Mouse (Mus musculus) T-cell, adult 2 months (primary cell): ENCODE data around the gene Gse1.

ENCODE experiments used
- DNase-seq: peaks from one replicate; pipeline ENCODE4 v3.0.0; 2022; ENCODE audit warnings: low spot score

Gene Gse1

GRCm38 (mm10) chr8:120300601-120301141, 72.4 kb downstream of the Gse1 start:
- DNase-seq: peak; percentile 55

GRCm38 (mm10) chr8:120302941-120303675, 74.9 kb downstream of the Gse1 start:
- DNase-seq: no peak

- DNase-seq: no peak
Measured at GRCm38 (mm10) chr8:120304097-120304496, 75.8 kb downstream of the Gse1 start.

DNA sequence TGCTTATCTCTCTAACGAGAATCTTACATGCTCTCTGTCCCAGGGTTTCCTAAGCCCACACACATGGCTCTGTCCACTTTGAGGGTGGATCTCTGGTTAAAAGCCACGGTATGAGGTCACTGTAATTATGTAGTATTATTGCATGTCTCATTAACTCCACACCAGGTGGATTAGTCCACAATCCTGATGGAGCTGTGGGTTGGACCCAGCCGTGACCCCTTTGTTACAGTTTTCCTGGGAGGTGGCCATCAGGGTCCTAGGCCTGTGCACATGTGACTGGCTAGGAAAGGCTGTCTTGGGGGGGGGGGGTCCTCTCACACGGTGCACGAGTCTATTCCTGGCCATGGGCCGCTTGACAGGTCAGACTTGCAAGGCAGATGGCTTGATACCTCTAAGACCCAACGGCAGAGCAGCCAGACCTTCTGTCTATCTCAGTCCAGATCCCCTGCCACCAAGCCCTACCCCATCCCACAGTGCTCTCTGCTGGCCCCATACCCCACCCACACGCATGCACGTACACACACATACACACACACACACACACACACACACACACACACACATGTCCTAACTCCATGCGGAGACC, 77.6 kb downstream of the Gse1 start:
- no peak for DNase-seq

DNA sequence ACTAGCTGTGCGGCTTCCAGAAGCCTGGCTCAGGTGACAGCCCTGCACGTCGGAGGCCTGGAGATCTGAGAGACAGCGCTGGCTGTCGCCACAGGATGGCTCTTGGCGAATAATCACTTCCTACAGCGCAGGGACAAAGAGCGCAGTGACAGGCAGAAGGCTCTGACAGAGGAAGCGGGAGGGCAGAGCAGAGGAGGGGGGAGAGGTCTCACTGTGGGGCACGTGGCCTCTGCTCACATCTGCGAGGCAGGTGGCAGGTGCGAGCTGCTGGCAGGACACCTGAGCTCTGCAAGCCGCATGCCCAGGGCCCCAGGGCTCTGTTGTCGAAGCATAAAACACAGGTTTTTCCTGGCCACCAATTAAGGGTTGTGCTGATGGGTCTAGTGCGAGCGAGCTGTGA, 78.8 kb downstream of the Gse1 start:
- peak; percentile 15 for DNase-seq

DNA sequence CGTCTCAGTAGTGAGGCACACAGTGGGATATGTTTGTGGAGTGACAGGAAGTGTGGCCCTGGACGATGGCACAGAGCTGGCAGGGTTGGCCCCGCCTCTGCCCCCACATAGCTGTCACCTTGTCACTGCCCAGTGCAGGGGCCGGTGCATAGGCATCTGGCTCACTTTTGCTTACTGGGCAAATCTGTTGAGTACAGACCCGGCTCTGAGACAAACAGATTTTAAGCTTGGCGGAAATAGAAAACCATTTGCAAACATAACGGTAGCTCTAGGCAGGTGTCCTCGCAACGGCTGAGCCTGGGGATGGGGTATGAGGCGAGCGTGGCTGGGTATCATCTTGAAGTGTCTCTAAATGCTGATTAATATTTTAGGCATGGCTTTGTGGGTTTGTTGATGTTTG, 79.3 kb downstream of the Gse1 start:
- DNase-seq: no peak

DNA sequence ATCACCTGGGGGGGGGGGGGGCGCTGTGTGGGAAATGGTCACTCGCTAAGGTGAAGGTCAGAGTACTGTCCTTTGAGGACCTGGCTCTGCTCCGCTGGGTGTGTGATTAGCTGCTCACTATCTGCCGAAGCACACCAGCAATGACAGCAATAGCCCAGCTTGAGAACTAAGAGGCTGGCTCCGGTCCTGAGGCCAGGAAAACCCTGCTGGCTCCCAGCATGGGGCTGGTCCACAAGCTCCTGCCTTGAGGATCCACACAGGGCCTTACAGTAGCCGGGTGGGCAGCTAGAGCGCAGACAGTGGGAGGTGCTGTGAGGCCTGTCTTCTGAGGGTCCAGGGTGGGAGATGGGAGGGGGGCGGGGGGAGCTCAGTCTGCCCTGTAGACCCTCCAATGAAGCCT, 79.9 kb downstream of the Gse1 start:
- no peak for DNase-seq

GRCm38 (mm10) chr8:120308553-120308952, 80.3 kb downstream of the Gse1 start:
- DNase-seq: no peak

- no peak for DNase-seq
Measured at GRCm38 (mm10) chr8:120309326-120309725, 81.1 kb downstream of the Gse1 start.

- no peak for DNase-seq
Measured at GRCm38 (mm10) chr8:120310063-120310462, 81.8 kb downstream of the Gse1 start.

- no peak for DNase-seq
Measured at GRCm38 (mm10) chr8:120312452-120312851, 84.2 kb downstream of the Gse1 start.

GRCm38 (mm10) chr8:120313674-120314073, 85.4 kb downstream of the Gse1 start:
- no peak for DNase-seq

- DNase-seq: no peak
Measured at GRCm38 (mm10) chr8:120314932-120315331, 86.7 kb downstream of the Gse1 start.

GRCm38 (mm10) chr8:120315644-120316043, 87.4 kb downstream of the Gse1 start:
- DNase-seq: no peak

- no peak for DNase-seq
Measured at GRCm38 (mm10) chr8:120316707-120317106, 88.5 kb downstream of the Gse1 start.

- DNase-seq: no peak
Measured at GRCm38 (mm10) chr8:120317118-120317824, 89.0 kb downstream of the Gse1 start.

DNA sequence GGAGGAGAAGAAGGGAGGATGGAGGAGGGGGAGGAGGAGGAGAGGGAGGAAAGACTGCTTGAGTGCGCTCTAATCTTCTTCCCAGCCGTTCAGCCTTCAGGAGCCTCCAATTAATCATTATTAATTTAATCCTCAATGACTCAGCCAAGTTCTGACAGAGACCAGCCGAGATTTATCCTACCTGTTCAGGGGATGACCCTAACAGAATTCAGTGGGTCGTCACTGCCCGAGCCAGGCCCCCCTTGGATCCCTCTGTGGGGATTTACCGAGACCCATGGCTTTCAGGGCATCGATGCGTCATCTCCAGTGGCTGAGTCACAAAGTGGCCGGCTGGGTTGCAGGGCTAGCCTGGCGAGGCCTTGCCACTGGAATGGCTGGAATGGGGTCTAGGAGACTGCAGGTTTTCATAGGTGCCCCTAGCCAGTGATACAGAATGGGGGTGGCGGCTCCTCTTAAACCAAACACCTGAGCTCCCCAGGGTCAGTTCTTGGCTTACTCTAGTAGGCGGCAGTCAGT, 90.3 kb downstream of the Gse1 start:
- DNase-seq: no peak

DNA sequence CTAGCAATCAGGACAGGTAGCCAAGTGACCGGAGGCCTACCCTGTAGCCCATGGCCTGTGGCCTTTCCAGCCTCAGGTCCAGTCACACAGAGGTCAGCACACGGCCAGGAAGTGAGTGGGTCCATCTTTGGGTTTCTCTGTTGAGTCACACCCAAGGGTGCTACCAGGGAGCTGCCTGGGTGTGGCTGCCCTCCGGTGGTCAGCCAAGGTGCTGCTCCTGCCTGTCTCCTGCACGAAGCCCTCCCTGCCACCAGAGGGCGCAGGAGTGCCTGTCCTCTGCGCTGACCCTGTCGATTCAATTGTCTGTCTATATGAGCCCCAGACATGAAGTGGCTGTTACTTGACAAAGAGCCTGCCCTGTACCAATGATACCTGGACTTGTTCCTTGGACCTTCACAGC, 91.2 kb downstream of the Gse1 start:
- peak; percentile 68 for DNase-seq

- no peak for DNase-seq
Measured at GRCm38 (mm10) chr8:120320146-120320545, 91.9 kb downstream of the Gse1 start.

DNA sequence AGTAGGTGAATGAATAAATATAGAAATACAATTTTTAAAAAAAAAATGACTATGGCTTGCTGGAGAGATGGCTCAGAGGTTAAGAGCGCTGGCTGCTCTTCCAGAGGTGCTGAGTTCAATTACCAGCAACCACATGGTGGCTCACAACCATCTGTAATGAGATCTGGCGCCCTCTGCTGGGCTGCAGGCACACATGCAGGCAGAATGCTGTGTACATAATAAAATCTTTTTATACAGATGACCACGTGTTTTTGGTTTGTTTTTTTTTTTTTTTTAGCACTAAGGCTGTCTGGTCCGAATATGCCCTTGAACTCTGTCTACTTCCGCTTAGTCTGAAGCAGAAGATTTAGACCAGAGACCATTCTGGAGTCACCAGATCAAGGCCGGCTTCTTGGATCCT, 93.5 kb downstream of the Gse1 start:
- DNase-seq: peak; percentile 24

- DNase-seq: no peak
Measured at GRCm38 (mm10) chr8:120322956-120323448, 94.7 kb downstream of the Gse1 start.

DNA sequence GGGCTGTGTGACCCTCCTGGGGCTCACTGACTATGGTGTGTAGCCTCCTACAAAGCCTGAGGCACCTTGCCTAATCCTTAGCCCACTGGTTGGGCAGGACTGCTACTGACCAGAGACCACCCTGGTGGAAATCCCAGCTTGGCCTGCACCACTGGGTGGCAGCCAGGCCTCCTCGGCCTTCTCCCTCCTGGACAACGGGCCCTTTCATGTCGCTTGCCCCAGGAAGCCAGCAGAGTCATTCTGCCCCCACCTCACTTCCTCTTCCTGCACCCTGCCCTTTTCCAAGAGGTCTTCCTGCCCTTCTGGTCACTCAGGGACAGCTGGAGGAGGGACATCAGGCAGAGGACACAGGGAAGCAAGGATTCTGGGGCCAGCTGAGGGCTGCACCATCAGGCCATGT, 96.3 kb downstream of the Gse1 start:
- no peak for DNase-seq
